Mouse (Mus musculus): ENCODE results near the gene Cul3. TPM values are rescaled to one million over a fixed set of nuclear protein-coding genes. Genes with fewer than 3 reads are reported as not detected.

Cul3 gene
- polyA plus RNA-seq (2014; fragmentation: Nextera tagmentation; extraction: Ambion mirVana) = 33.5 and 35.7 TPM in 2 replicates

GRCm38 (mm10) chr1:80340436-80341376 is at the start of gene Cul3:
Gene Cul3, minus strand, starts transcription at chr1:80340480.
- H3K9ac ChIP-seq (ENCODE audit: low read depth, low read length) = peak within 1 kb of the TSS; percentile 97
- no peaks in the 10 kb centered on the region for H3K27me3 ChIP-seq (replicated peaks; ENCODE audit: control insufficient read depth, insufficient read depth, low read length)
- no peaks in the 10 kb centered on the region for H3K36me3 ChIP-seq (ENCODE audit: control insufficient read depth, insufficient read depth, low read length)
- no peaks in the 10 kb centered on the region for H3K9me3 ChIP-seq (ENCODE audit: control insufficient read depth, low read length)
- ATAC-seq (replicated peaks; ENCODE audit: low FRiP score) (peak; percentile 89), DNase-seq (ENCODE audit: low spot score) (peak; percentile 92)
- H3K4me3 ChIP-seq (ENCODE audit: low read depth, low read length) = peak within 1 kb of the TSS; percentile 86
- H3K27ac ChIP-seq (ENCODE audit: low read depth, low read length) = peak within 1 kb of the TSS; percentile 97
- WGBS = under 1% methylated on average over 73 of the region's 85 CpGs
- H3K4me1 ChIP-seq (replicated peaks; ENCODE audit: control insufficient read depth, insufficient read depth, low read length) = peaks cover 10% of the 10 kb centered on the region
- H3K4me2 ChIP-seq = peak within 1 kb of the TSS; percentile 94

DNA sequence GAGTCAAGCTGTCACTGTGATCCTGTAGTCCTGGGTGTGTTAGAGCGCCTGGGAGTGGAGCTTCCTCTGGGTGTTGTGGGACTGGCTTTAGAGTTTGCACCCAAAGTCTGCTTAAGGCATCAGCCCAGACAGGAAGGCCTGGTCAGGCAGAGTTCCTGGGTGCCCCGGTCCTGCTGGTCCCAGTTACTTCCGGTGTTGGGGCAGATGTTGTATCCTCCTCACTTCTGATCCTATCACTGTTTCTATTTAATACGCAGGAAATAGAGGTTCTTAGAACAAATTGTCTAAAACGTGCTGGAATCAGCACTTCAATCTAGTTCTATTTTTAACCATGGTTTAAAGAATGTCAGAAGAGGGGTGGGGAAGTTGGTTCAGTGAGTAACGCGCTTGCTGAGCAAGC is 49.2 kb upstream of the Cul3 start:
- no peak overlapping the region for H3K27ac ChIP-seq (ENCODE audit: low read depth, low read length)
- H3K4me2 ChIP-seq = no peak overlapping the region
- no peak overlapping the region for H3K4me3 ChIP-seq (ENCODE audit: low read depth, low read length)
- H3K36me3 ChIP-seq (ENCODE audit: control insufficient read depth, insufficient read depth, low read length) = no peaks in the 10 kb centered on the region
- WGBS = 56% methylated on average over 7 of the region's 7 CpGs
- H3K27me3 ChIP-seq (replicated peaks; ENCODE audit: control insufficient read depth, insufficient read depth, low read length) = no peaks in the 10 kb centered on the region
- H3K9me3 ChIP-seq (ENCODE audit: control insufficient read depth, low read length) = no peaks in the 10 kb centered on the region
- no peak for DNase-seq (ENCODE audit: low spot score)
- H3K9ac ChIP-seq (ENCODE audit: low read depth, low read length) = no peak overlapping the region
- H3K4me1 ChIP-seq (replicated peaks; ENCODE audit: control insufficient read depth, insufficient read depth, low read length) = no peaks in the 10 kb centered on the region
- no peak for ATAC-seq (replicated peaks; ENCODE audit: low FRiP score)

DNA sequence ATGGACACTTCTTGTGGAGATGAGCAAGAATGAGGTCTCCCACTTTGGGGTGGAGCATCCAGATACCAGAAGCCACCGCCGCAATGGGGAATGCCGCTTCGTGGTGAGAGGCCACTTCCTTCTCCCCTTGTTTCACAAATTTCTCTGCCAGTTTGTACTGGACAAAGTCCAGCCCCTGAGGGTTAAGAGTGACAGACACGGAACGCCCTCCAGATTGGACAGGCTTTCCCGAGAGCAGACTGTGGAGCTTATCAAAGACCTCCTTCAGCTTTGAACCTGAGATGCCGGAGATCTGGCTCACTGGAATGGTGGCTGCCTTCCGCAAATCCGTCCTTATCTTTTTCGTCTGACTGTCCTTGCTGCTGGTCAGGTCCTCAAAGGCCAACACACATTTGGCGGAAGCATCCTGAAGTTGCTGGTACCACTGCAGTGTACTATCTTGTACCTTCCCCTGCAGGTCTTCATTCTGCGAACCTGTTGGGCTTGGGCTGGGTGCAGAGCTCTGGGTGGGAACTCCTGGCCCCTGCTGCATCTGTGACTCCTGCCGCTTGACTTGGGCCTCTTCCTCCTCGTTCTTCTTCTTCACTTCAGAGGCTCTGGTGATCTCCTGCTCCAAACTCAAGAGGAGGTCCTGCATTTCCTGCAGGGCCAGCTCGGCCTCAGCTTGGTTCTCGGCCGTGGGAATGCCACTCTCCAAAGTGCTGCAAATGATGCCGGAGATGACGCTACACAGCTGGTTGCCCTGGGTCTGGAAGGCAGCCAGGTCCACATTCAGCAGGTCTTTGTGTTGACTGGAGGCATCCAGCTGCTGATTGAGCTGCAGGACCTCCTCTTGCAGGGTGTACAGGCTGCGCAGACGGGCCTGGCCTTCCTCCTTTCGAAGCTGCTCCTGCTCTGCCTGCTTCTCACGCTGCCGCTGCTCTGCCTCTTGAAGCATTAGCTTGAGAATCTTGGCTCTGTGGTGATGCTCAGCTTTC is 43.6 kb upstream of the Cul3 start:
- Histone ChIP-seq H3K36me3 (ENCODE audit: control insufficient read depth, insufficient read depth, low read length) (no peaks in the 10 kb centered on the region), H3K27me3 (replicated peaks; ENCODE audit: control insufficient read depth, insufficient read depth, low read length) (no peaks in the 10 kb centered on the region), H3K4me2 (peak overlapping the region; percentile 27; the same call in 1 of the 2 replicates), H3K9ac (ENCODE audit: low read depth, low read length) (no peak overlapping the region), H3K27ac (ENCODE audit: low read depth, low read length) (no peak overlapping the region), H3K9me3 (ENCODE audit: control insufficient read depth, low read length) (no peaks in the 10 kb centered on the region), H3K4me3 (ENCODE audit: low read depth, low read length) (no peak overlapping the region), H3K4me1 (replicated peaks; ENCODE audit: control insufficient read depth, insufficient read depth, low read length) (no peaks in the 10 kb centered on the region)
- ATAC-seq (replicated peaks; ENCODE audit: low FRiP score) (no peak), DNase-seq (ENCODE audit: low spot score) (no peak)
- WGBS = 64% methylated on average over 25 of the region's 25 CpGs

DNA sequence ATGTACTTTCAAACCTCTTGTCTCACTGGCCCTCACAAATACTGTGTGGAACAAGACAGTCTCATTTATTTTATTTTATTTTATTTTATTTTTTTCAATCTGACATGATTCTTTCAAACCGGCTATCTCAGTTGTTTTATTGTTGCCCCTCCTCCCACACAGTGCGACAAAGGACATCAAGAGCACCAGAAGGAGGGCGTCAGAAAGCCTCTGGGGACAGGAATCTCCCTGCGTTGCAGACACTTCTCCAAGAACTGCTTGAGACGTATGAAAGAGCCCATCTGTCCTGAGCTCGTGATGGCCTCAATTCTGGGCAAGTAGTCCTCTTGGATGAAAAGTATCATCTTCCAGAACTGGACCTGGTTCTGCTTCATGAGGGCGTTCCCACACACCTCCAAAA is 42.6 kb upstream of the Cul3 start:
- WGBS = 69% methylated on average over 7 of the region's 7 CpGs
- ATAC-seq (replicated peaks; ENCODE audit: low FRiP score) = no peak
- Histone ChIP-seq H3K27ac (ENCODE audit: low read depth, low read length) (no peak overlapping the region), H3K4me3 (ENCODE audit: low read depth, low read length) (no peak overlapping the region), H3K27me3 (replicated peaks; ENCODE audit: control insufficient read depth, insufficient read depth, low read length) (no peaks in the 10 kb centered on the region), H3K4me2 (no peak overlapping the region), H3K4me1 (replicated peaks; ENCODE audit: control insufficient read depth, insufficient read depth, low read length) (no peaks in the 10 kb centered on the region), H3K9me3 (ENCODE audit: control insufficient read depth, low read length) (no peaks in the 10 kb centered on the region), H3K36me3 (ENCODE audit: control insufficient read depth, insufficient read depth, low read length) (no peaks in the 10 kb centered on the region), H3K9ac (ENCODE audit: low read depth, low read length) (no peak overlapping the region)
- no peak for DNase-seq (ENCODE audit: low spot score)

- ATAC-seq (replicated peaks; ENCODE audit: low FRiP score) (no peak), DNase-seq (ENCODE audit: low spot score) (no peak)
- Histone ChIP-seq H3K9me3 (ENCODE audit: control insufficient read depth, low read length) (no peaks in the 10 kb centered on the region), H3K4me2 (no peak overlapping the region), H3K27me3 (replicated peaks; ENCODE audit: control insufficient read depth, insufficient read depth, low read length) (no peaks in the 10 kb centered on the region), H3K36me3 (ENCODE audit: control insufficient read depth, insufficient read depth, low read length) (no peaks in the 10 kb centered on the region), H3K4me1 (replicated peaks; ENCODE audit: control insufficient read depth, insufficient read depth, low read length) (no peaks in the 10 kb centered on the region), H3K4me3 (ENCODE audit: low read depth, low read length) (no peak overlapping the region), H3K27ac (ENCODE audit: low read depth, low read length) (no peak overlapping the region), H3K9ac (ENCODE audit: low read depth, low read length) (no peak overlapping the region)
- WGBS = 16% methylated on average over 4 of the region's 4 CpGs
Observed at GRCm38 (mm10) chr1:80381302-80381701, 41.0 kb upstream of the Cul3 start.

DNA sequence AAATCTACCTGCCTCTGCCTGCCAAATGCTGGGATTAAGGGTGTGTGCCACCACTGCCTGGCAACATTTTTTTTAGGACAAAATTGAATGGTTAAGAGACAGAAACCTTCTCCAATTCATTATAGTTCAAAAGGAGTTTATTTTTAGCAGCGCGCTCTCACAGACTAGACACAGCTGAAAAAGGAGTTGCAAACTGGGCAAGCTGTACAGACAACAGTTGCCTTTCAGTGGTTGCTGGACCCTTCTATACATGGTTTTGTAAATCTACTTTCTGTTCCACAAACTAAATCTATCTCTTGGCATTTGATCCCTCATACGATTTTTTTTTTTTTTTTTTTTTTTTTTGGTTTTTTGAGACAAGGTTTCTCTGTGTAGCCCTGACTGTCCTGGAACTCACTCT is 31.7 kb upstream of the Cul3 start:
- Histone ChIP-seq H3K9me3 (ENCODE audit: control insufficient read depth, low read length) (no peaks in the 10 kb centered on the region), H3K4me1 (replicated peaks; ENCODE audit: control insufficient read depth, insufficient read depth, low read length) (no peaks in the 10 kb centered on the region), H3K9ac (ENCODE audit: low read depth, low read length) (no peak overlapping the region), H3K36me3 (ENCODE audit: control insufficient read depth, insufficient read depth, low read length) (no peaks in the 10 kb centered on the region), H3K4me3 (ENCODE audit: low read depth, low read length) (no peak overlapping the region), H3K4me2 (no peak overlapping the region), H3K27me3 (replicated peaks; ENCODE audit: control insufficient read depth, insufficient read depth, low read length) (no peaks in the 10 kb centered on the region), H3K27ac (ENCODE audit: low read depth, low read length) (no peak overlapping the region)
- ATAC-seq (replicated peaks; ENCODE audit: low FRiP score) (no peak), DNase-seq (ENCODE audit: low spot score) (no peak)
- WGBS = 90% methylated on average over 3 of the region's 3 CpGs

- H3K36me3 ChIP-seq (ENCODE audit: control insufficient read depth, insufficient read depth, low read length) = no peaks in the 10 kb centered on the region
- 85% methylated on average over 3 of the region's 3 CpGs for WGBS
- H3K27me3 ChIP-seq (replicated peaks; ENCODE audit: control insufficient read depth, insufficient read depth, low read length) = no peaks in the 10 kb centered on the region
Observed at GRCm38 (mm10) chr1:80371189-80371889, 31.1 kb upstream of the Cul3 start.

DNA sequence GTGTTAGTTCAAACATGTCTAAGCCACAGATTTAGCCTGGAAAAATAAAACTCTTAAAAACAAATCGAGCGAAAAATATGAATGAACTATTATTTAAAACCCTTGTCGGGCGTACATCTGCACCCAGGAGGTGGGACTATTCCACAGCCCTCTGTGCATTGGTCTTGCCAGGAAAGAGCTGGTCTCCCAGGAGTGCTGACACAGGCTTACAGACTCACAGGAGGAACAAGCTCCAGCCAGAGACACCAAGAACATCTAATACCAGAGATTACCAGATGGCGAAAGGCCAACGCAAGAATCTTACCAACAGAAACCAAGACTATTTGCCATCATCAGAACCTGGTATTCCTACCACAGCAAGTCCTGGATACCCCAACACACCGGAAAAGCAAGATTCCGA is 23.2 kb upstream of the Cul3 start:
- ATAC-seq (replicated peaks; ENCODE audit: low FRiP score) (no peak), DNase-seq (ENCODE audit: low spot score) (no peak)
- H3K27ac ChIP-seq (ENCODE audit: low read depth, low read length) = no peak overlapping the region
- H3K36me3 ChIP-seq (ENCODE audit: control insufficient read depth, insufficient read depth, low read length) = no peaks in the 10 kb centered on the region
- H3K9me3 ChIP-seq (ENCODE audit: control insufficient read depth, low read length) = no peaks in the 10 kb centered on the region
- 81% methylated on average over 8 of the region's 8 CpGs for WGBS
- no peak overlapping the region for H3K4me3 ChIP-seq (ENCODE audit: low read depth, low read length)
- no peak overlapping the region for H3K4me2 ChIP-seq
- no peaks in the 10 kb centered on the region for H3K4me1 ChIP-seq (replicated peaks; ENCODE audit: control insufficient read depth, insufficient read depth, low read length)
- no peak overlapping the region for H3K9ac ChIP-seq (ENCODE audit: low read depth, low read length)
- no peaks in the 10 kb centered on the region for H3K27me3 ChIP-seq (replicated peaks; ENCODE audit: control insufficient read depth, insufficient read depth, low read length)

More at GRCm38 (mm10) chr1:80371189-80371889, 31.1 kb upstream of the Cul3 start:
- DNase-seq (ENCODE audit: low spot score) (no peak), ATAC-seq (replicated peaks; ENCODE audit: low FRiP score) (no peak)
- H3K9ac ChIP-seq (ENCODE audit: low read depth, low read length) = no peak overlapping the region
- no peaks in the 10 kb centered on the region for H3K4me1 ChIP-seq (replicated peaks; ENCODE audit: control insufficient read depth, insufficient read depth, low read length)
- H3K9me3 ChIP-seq (ENCODE audit: control insufficient read depth, low read length) = no peaks in the 10 kb centered on the region
- no peak overlapping the region for H3K4me3 ChIP-seq (ENCODE audit: low read depth, low read length)
- no peak overlapping the region for H3K27ac ChIP-seq (ENCODE audit: low read depth, low read length)
- H3K4me2 ChIP-seq = no peak overlapping the region
